Mouse (Mus musculus): ENCODE results near the gene Gabpb2.

Gene Gabpb2

DNA sequence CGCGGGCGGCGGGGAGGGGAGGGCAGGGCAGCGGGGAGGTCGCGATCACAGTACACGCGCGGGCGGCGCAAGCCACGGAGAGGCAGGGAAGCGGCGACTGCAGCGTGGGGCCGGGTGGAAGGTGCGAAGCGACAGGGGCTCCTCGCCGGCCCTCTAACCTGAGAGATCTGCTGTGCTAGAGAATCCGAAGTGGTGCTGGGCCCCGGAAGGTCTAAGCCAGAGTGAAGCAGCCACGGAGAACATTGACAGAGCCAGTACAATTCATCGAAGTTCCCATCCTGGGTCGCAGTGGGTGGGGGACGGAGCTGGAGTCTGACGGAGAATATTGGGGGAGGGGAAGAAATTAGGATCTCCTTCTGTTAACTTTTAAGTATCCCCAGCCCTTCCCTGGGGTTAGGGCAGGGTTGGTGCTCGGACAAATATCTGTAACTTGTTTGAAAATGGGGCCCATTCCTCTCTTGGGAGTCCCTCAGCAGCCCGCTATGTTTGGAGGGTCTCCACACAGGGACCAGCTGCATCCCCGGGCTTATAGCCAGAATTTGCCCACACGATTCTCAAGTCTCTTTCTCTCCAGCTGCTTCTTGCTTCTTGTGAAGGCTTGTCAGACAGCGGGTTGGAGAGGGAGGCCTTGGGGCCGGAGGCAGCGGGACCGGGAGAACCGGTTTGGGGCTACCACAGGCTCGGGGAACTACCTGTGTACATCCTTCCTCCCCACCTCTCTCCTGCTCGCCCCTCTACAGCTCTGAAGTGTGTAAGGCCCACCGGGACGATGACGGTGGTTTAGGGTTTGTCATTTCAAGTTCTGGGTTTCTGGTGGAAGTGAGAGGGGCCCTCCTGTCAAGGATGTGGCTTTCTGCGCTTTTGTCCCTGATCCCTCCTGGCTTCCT is 11.4 kb upstream of the Gabpb2 start:
- Histone ChIP-seq H3K4me3 (replicated peaks; ENCODE audit: low read length) (peak overlapping the region; percentile 92), H3K9me3 (ENCODE audit: low read length) (no peaks in the 10 kb centered on the region)
- TF ChIP-seq NANOG (IDR thresholded peaks at IDR 0.05; ENCODE audit: borderline replicate concordance, low read length) (no peak), CTCF (conservative IDR thresholded peaks at IDR 0.05; ENCODE audit: low read length) (no peak), POU5F1 (IDR thresholded peaks at IDR 0.05; ENCODE audit: borderline replicate concordance, low read length) (no peak)

DNA sequence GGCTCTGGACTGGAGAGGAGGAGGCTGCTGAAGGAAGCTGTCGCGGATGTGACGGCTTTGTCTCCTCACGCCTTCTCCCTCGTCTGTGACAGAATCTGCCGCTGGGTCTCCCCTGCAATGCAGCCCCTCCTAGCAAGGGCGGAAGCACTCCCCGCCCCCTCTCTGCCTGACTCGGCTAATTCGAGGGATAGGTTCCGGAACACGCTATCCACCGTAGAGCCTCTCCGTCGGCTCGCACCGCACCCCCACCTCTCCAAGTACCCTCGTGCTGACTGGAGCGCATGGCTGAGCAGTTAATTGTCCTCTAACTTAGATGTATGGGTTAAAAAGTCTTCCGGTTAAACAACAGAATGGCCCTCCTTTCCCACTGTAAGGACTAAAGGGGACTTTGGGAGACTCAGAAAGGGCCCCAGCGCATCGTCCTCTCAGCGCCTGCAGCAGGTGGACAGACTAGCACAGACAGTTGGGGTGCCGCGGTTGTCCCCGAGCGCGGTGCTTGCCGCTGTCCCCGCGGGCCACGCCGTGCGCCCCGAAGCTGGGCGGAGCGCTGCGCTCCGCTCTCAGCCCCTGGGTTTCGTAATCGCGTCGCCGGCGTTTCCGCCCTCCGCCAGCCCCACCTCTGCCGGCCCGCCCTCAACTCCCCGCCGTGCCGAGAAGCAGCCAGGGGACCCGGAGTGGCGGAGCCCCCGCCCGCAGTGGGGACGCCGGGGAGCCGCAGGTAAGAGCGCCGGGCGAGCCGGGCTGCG is 10.6 kb upstream of the Gabpb2 start, which contains the start of gene Cdc42se1:
TSS of gene Cdc42se1 (plus strand) at position 585 of the 746 bp plus-strand sequence.
- H3K27me3 ChIP-seq (ENCODE audit: insufficient read depth, low read length) = no peaks in the 10 kb centered on the region
- TF ChIP-seq CTCF (conservative IDR thresholded peaks at IDR 0.05; ENCODE audit: low read length) = no peak
- TF ChIP-seq NANOG (IDR thresholded peaks at IDR 0.05; ENCODE audit: borderline replicate concordance, low read length) = no peak
- TF ChIP-seq POU5F1 (IDR thresholded peaks at IDR 0.05; ENCODE audit: borderline replicate concordance, low read length) = no peak

More for the DNA sequence above, 11.4 kb upstream of the Gabpb2 start:
- H3K27me3 ChIP-seq (ENCODE audit: insufficient read depth, low read length) = no peaks in the 10 kb centered on the region
- peaks cover 81% of the 10 kb centered on the region for H3K4me1 ChIP-seq (replicated peaks; ENCODE audit: low read depth, low read length)
- H3K36me3 ChIP-seq (ENCODE audit: insufficient read depth, low read length) = peaks cover 50% of the 10 kb centered on the region

DNA sequence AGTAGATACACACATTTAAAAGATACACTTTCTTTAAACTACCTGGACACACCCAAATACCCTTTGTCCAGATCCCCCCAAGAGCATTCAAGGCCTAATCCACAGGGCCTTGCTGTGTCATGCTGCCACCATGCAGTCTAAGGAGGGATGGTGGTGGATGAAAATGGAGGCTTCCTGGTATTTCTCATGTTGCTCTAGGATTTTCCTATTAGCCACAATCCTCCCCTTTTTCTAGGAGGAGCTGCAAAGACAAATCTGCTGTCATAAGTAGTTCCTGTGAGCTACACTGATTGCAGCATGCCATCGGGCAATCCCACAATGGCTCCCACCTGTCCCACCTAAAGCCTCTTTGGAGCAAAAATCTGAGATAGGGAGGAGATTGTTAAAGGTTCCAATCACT is 9.5 kb upstream of the Gabpb2 start:
- no peak for TF ChIP-seq POU5F1 (IDR thresholded peaks at IDR 0.05; ENCODE audit: borderline replicate concordance, low read length)
- no peak for TF ChIP-seq CTCF (conservative IDR thresholded peaks at IDR 0.05; ENCODE audit: low read length)
- TF ChIP-seq NANOG (IDR thresholded peaks at IDR 0.05; ENCODE audit: borderline replicate concordance, low read length) = no peak
- peak overlapping the region; percentile 92 for H3K4me3 ChIP-seq (replicated peaks; ENCODE audit: low read length)
- no peaks in the 10 kb centered on the region for H3K9me3 ChIP-seq (ENCODE audit: low read length)
- peaks cover 48% of the 10 kb centered on the region for H3K36me3 ChIP-seq (ENCODE audit: insufficient read depth, low read length)
- H3K27me3 ChIP-seq (ENCODE audit: insufficient read depth, low read length) = no peaks in the 10 kb centered on the region
- peaks cover 81% of the 10 kb centered on the region for H3K4me1 ChIP-seq (replicated peaks; ENCODE audit: low read depth, low read length)

More for the DNA sequence above, 10.6 kb upstream of the Gabpb2 start, which contains the start of gene Cdc42se1:
- Histone ChIP-seq H3K36me3 (ENCODE audit: insufficient read depth, low read length) (peaks cover 48% of the 10 kb centered on the region), H3K4me1 (replicated peaks; ENCODE audit: low read depth, low read length) (peaks cover 81% of the 10 kb centered on the region), H3K4me3 (replicated peaks; ENCODE audit: low read length) (peak within 1 kb of the TSS; percentile 92), H3K9me3 (ENCODE audit: low read length) (no peaks in the 10 kb centered on the region)

DNA sequence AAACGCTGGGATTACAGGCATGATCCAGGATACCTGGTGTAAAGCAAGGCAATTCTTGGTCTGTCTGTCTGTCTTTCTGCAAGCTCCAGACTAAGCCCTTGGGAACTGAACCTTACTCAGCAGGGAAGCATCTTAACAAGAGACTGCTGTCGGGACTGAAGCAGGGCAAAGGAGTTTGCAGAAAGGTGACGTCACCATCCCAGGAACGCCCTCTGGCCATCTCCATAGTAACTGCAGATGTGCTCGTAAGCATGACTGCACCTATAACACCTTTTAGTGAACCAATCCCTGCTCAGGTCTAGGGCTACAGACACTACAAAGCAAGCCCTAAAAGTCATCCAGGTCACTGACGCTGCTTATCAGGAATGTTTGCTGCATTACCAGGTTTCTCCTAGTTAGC is 6.6 kb upstream of the Gabpb2 start:
- Histone ChIP-seq H3K9me3 (ENCODE audit: low read length) (no peaks in the 10 kb centered on the region), H3K36me3 (ENCODE audit: insufficient read depth, low read length) (peaks cover 60% of the 10 kb centered on the region), H3K27me3 (ENCODE audit: insufficient read depth, low read length) (no peaks in the 10 kb centered on the region), H3K4me3 (replicated peaks; ENCODE audit: low read length) (no peak overlapping the region), H3K4me1 (replicated peaks; ENCODE audit: low read depth, low read length) (peaks cover 79% of the 10 kb centered on the region)
- no peak for TF ChIP-seq NANOG (IDR thresholded peaks at IDR 0.05; ENCODE audit: borderline replicate concordance, low read length)
- TF ChIP-seq POU5F1 (IDR thresholded peaks at IDR 0.05; ENCODE audit: borderline replicate concordance, low read length) = no peak
- no peak for TF ChIP-seq CTCF (conservative IDR thresholded peaks at IDR 0.05; ENCODE audit: low read length)

DNA sequence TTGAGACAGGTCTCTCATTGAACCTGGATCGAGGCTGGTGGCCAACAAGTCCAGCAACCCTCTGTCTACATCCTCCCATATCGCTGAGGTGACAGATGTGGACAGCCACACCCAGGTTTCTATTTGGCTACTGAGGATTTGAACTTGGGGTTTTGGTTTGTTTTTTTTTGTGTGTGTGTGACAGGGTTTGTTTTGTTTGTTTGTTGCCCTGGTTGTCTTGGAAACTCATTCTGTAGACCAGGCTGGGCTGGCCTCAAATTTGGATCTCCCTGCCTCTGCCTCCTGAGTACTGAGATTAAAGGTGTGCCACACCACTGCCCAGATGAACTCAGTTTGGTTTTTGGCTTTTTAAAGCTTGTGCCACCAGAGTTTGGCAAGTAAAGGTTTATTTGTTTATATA is 5.3 kb upstream of the Gabpb2 start:
- H3K4me3 ChIP-seq (replicated peaks; ENCODE audit: low read length) = no peak overlapping the region

DNA sequence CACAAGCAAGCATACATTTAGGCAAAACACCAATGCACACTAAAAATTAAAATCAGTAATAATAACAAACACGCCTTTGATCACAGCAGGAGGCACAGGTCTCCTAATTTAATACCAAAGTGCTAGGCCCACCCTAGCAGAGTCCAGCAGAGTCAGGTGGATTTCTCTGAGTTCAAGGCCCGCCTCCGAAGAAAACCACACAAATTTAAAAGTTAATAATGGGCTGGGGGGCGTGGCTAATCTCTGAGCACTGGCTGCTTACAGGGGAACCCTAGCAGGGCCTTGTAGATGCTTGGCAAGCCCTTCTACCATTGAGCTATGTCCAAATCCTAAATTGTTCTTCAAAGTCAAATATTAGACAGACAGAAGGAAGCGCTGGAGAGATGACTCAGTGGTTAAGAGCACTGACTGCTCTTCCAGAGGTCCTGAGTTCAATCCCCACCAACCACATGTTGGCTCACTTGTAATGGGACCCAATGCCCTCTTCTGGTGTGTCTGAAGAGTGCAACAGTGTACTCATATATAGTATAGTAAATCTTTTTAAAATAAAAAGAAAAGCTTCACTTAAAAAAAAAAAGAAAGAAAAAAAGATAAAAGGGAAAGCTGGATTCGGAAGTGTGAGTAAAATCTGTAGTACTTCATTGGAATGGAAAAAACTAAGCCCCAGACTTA is 886 bp upstream of the Gabpb2 start:
- H3K4me1 ChIP-seq (replicated peaks; ENCODE audit: low read depth, low read length) = peaks cover 60% of the 10 kb centered on the region
- H3K4me3 ChIP-seq (replicated peaks; ENCODE audit: low read length) = peak overlapping the region; percentile 94
- TF ChIP-seq NANOG (IDR thresholded peaks at IDR 0.05; ENCODE audit: borderline replicate concordance, low read length) = no peak
- TF ChIP-seq CTCF (conservative IDR thresholded peaks at IDR 0.05; ENCODE audit: low read length) = 0 out of 2 replicates have a peak, but pooled peaks have one; percentile 14
- no peaks in the 10 kb centered on the region for H3K27me3 ChIP-seq (ENCODE audit: insufficient read depth, low read length)
- H3K36me3 ChIP-seq (ENCODE audit: insufficient read depth, low read length) = peaks cover 71% of the 10 kb centered on the region
- H3K9me3 ChIP-seq (ENCODE audit: low read length) = no peaks in the 10 kb centered on the region

More for the DNA sequence above, 5.3 kb upstream of the Gabpb2 start:
- Histone ChIP-seq H3K4me1 (replicated peaks; ENCODE audit: low read depth, low read length) (peaks cover 87% of the 10 kb centered on the region), H3K36me3 (ENCODE audit: insufficient read depth, low read length) (peaks cover 64% of the 10 kb centered on the region), H3K27me3 (ENCODE audit: insufficient read depth, low read length) (no peaks in the 10 kb centered on the region), H3K9me3 (ENCODE audit: low read length) (no peaks in the 10 kb centered on the region)
- TF ChIP-seq NANOG (IDR thresholded peaks at IDR 0.05; ENCODE audit: borderline replicate concordance, low read length) (no peak), POU5F1 (IDR thresholded peaks at IDR 0.05; ENCODE audit: borderline replicate concordance, low read length) (no peak), CTCF (conservative IDR thresholded peaks at IDR 0.05; ENCODE audit: low read length) (no peak)

DNA sequence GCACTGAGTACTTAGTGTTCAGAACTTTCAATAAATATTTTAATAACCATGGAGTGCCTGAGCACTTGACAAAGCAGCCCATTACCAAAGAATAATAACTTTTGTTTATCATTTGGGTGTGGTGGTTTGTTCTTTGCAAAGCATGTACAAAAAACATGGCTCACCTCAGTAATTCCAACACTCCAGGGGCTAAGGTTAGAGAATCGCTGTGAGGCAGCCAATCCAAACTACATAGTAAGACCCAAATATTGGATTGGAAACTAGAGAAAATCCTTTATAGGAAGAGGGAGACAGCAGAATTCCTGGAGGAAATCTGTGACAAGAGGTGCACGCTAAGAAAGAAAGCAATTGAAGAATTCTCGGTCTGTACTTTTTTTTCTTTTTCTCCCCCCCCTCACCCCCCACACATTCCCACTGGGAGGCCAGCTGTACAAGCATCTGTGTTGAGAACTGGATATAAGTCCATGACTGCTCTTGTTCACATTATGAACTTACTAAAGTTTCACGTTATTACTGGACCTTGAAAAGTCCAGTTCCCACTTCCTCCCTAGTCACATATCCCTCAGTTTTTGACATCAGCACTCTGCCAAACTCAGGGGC is 961 bp downstream of the Gabpb2 start:
- H3K4me3 ChIP-seq (replicated peaks; ENCODE audit: low read length) = peak overlapping the region; percentile 94
- peaks cover 67% of the 10 kb centered on the region for H3K36me3 ChIP-seq (ENCODE audit: insufficient read depth, low read length)
- no peaks in the 10 kb centered on the region for H3K9me3 ChIP-seq (ENCODE audit: low read length)
- no peaks in the 10 kb centered on the region for H3K27me3 ChIP-seq (ENCODE audit: insufficient read depth, low read length)
- H3K4me1 ChIP-seq (replicated peaks; ENCODE audit: low read depth, low read length) = peaks cover 44% of the 10 kb centered on the region
- TF ChIP-seq NANOG (IDR thresholded peaks at IDR 0.05; ENCODE audit: borderline replicate concordance, low read length) = no peak
- TF ChIP-seq POU5F1 (IDR thresholded peaks at IDR 0.05; ENCODE audit: borderline replicate concordance, low read length) = no peak
- TF ChIP-seq CTCF (conservative IDR thresholded peaks at IDR 0.05; ENCODE audit: low read length) = no peak

Measured in E14TG2a.4 (cell line).